Mouse (Mus musculus) T-cell, adult 2 months (primary cell): ENCODE results near the gene Rab11fip5.

Experiments
- DNase-seq: peaks from one replicate; pipeline ENCODE4 v3.0.0; 2022; ENCODE audit warnings: low spot score

Gene Rab11fip5

GRCm38 (mm10) chr6:85373066-85373860 lies 1.2 kb downstream of the Rab11fip5 start:
- no peak for DNase-seq

- DNase-seq = no peak
Observed at GRCm38 (mm10) chr6:85372496-85372895, 1.9 kb downstream of the Rab11fip5 start.

- no peak for DNase-seq
Observed at GRCm38 (mm10) chr6:85371859-85372405, 2.5 kb downstream of the Rab11fip5 start.

- DNase-seq = no peak
Observed at GRCm38 (mm10) chr6:85370666-85371430, 3.6 kb downstream of the Rab11fip5 start.

GRCm38 (mm10) chr6:85370041-85370440 lies 4.4 kb downstream of the Rab11fip5 start:
- DNase-seq = no peak

- DNase-seq = no peak
Observed at GRCm38 (mm10) chr6:85369181-85369860, 5.1 kb downstream of the Rab11fip5 start.

- no peak for DNase-seq
Observed at GRCm38 (mm10) chr6:85368722-85369121, 5.7 kb downstream of the Rab11fip5 start.

- DNase-seq = no peak
Observed at GRCm38 (mm10) chr6:85368166-85368565, 6.3 kb downstream of the Rab11fip5 start.

- no peak for DNase-seq
Observed at GRCm38 (mm10) chr6:85366387-85366786, 8.0 kb downstream of the Rab11fip5 start.

GRCm38 (mm10) chr6:85364439-85364838 lies 10.0 kb downstream of the Rab11fip5 start:
- no peak for DNase-seq

- no peak for DNase-seq
Observed at GRCm38 (mm10) chr6:85363906-85364260, 10.6 kb downstream of the Rab11fip5 start.

GRCm38 (mm10) chr6:85363231-85363905 lies 11.1 kb downstream of the Rab11fip5 start:
- no peak for DNase-seq

GRCm38 (mm10) chr6:85362610-85363009 lies 11.8 kb downstream of the Rab11fip5 start:
- DNase-seq = no peak

GRCm38 (mm10) chr6:85360311-85360710 lies 14.1 kb downstream of the Rab11fip5 start:
- DNase-seq = no peak

GRCm38 (mm10) chr6:85358877-85359276 lies 15.6 kb downstream of the Rab11fip5 start:
- no peak for DNase-seq

- no peak for DNase-seq
Observed at GRCm38 (mm10) chr6:85356682-85357465, 17.6 kb downstream of the Rab11fip5 start.

- DNase-seq = no peak
Observed at GRCm38 (mm10) chr6:85355753-85356152, 18.7 kb downstream of the Rab11fip5 start.

GRCm38 (mm10) chr6:85354709-85355108 lies 19.7 kb downstream of the Rab11fip5 start:
- no peak for DNase-seq

GRCm38 (mm10) chr6:85353706-85354105 lies 20.7 kb downstream of the Rab11fip5 start:
- no peak for DNase-seq

- no peak for DNase-seq
Observed at GRCm38 (mm10) chr6:85350157-85350556, 24.3 kb downstream of the Rab11fip5 start.

- DNase-seq = no peak
Observed at GRCm38 (mm10) chr6:85349246-85349645, 25.2 kb downstream of the Rab11fip5 start.
